Mouse (Mus musculus) gastrocnemius, postnatal 25 days (tissue): ENCODE results near the gene Gm45337. TPM values are rescaled to one million over a fixed set of nuclear protein-coding genes. Genes with fewer than 3 reads are reported as not detected.

Experiments used
- DNase-seq: peaks from one replicate; pipeline ENCODE4 v3.0.0; 2022
- total RNA-seq, 2 experiments: library from RNA; stranded (reverse); gene quantifications; 1 replicate in 1 of 2; 2 replicates in 1 of 2; pipeline ENCODE4 v1.2.3; 2021

Gene Gm45337
- total RNA-seq, 2 experiments from 2014 or later: not detected

GRCm38 (mm10) chr7:142097776-142098175, 46.6 kb downstream of the Gm45337 start:
- DNase-seq: peak; percentile 70

GRCm38 (mm10) chr7:142096701-142097100, 47.7 kb downstream of the Gm45337 start:
- no peak for DNase-seq

- peak; percentile 89 for DNase-seq
These were observed 49.0 kb downstream of the Gm45337 start, which contains the start of gene Dusp8 for GRCm38 (mm10) chr7:142095183-142095931. Dusp8 (minus strand) TSS chr7:142095843.

GRCm38 (mm10) chr7:142094301-142095143, 49.9 kb downstream of the Gm45337 start:
- no peak for DNase-seq

- no peak for DNase-seq
These were observed 50.6 kb downstream of the Gm45337 start for GRCm38 (mm10) chr7:142093696-142094240.

Other genes with a start within 250 kb of the Gm45337 start
- gene Tollip, start 226.1 kb downstream of the Gm45337 start, total RNA-seq: 10 to 100 TPM; 26.3 to 28.5 TPM
- under 1 TPM; 0.11 to 0.26 TPM for gene Brsk2, start 194.9 kb downstream of the Gm45337 start, total RNA-seq
- gene Mob2, start 83.5 kb downstream of the Gm45337 start, total RNA-seq: 10 to 100 TPM; 37.8 to 42.9 TPM
- gene Dusp8, start 48.8 kb downstream of the Gm45337 start, total RNA-seq: 10 to 100 TPM; 16.8 to 46.3 TPM
- not detected for gene Gm45618, start 23.9 kb downstream of the Gm45337 start, total RNA-seq
- not detected for gene Gm39115, start 8.6 kb downstream of the Gm45337 start, total RNA-seq
- gene Gm29735, start 12.5 kb upstream of the Gm45337 start, total RNA-seq: not detected
- not detected for gene Gm4553, start 21.1 kb upstream of the Gm45337 start, total RNA-seq
- not detected for gene Krtap5-2, start 31.4 kb upstream of the Gm45337 start, total RNA-seq
- not detected for gene Gm10153, start 45.8 kb upstream of the Gm45337 start, total RNA-seq
- gene Krtap5-3, start 56.8 kb upstream of the Gm45337 start, total RNA-seq: not detected
- not detected for gene Gm7579, start 67.3 kb upstream of the Gm45337 start, total RNA-seq
- not detected for gene Krtap5-5, start 85.4 kb upstream of the Gm45337 start, total RNA-seq
- not detected for gene Gm40460, start 96.5 kb upstream of the Gm45337 start, total RNA-seq
- gene Gm2431, start 113.7 kb upstream of the Gm45337 start, total RNA-seq: not detected
- gene Gm4559, start 129.8 kb upstream of the Gm45337 start, total RNA-seq: not detected
- not detected for gene Krtap5-1, start 152.5 kb upstream of the Gm45337 start, total RNA-seq
- not detected for gene Krtap5-4, start 158.9 kb upstream of the Gm45337 start, total RNA-seq
- gene Ifitm10, start 229.1 kb upstream of the Gm45337 start, total RNA-seq: 1 to 10 TPM; 3.3 to 4.2 TPM
- 1 to 10 TPM; 4.0 to 5.6 TPM for gene Gm49369, start 238.1 kb upstream of the Gm45337 start, total RNA-seq
- 100 to 1,000 TPM; 317 to 434 TPM for gene Ctsd, start 243.4 kb upstream of the Gm45337 start, total RNA-seq